Mouse (Mus musculus): ENCODE measurements around the gene Smpdl3b. TPM values are rescaled to one million over a fixed set of nuclear protein-coding genes. Genes with fewer than 3 reads are reported as not detected.
"Not testable (repeated sequence)": the region's sequence is repeated elsewhere in the genome, so short reads cannot be mapped to it uniquely, and the experiment has no call there.

Smpdl3b gene
- total RNA-seq, 1 experiment from 2014 or later, result 0.74 TPM

DNA sequence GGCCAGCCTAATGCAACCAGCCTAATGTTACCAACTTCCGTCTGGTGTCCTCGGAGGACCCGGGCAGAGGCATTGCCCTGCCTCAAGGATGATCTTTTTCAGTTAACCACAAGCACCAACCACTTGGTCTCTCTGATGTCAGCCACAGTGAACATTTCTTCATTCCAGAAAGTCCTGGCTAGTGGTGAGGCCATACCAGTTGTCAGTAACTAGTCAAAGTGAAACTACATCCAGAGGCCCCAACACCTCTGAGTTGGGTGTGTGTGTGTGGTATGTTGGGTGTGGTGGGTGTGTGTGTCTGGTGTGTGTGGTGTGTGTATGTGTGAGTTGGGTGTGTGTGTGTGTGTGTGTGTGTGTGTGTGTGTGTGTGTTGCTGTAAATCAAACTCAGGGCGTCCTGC is 8.3 kb downstream of the Smpdl3b start:
- peak; percentile 13 to 27; a peak in 1 of 4 replicates for ATAC-seq (replicated peaks in 1 of 2; ENCODE audit: insufficient read depth in 1 of 2, low FRiP score in 2 of 2, low TSS enrichment in 1 of 2, low read depth in 1 of 2, poor library complexity in 2 of 2, severe bottlenecking in 2 of 2)

DNA sequence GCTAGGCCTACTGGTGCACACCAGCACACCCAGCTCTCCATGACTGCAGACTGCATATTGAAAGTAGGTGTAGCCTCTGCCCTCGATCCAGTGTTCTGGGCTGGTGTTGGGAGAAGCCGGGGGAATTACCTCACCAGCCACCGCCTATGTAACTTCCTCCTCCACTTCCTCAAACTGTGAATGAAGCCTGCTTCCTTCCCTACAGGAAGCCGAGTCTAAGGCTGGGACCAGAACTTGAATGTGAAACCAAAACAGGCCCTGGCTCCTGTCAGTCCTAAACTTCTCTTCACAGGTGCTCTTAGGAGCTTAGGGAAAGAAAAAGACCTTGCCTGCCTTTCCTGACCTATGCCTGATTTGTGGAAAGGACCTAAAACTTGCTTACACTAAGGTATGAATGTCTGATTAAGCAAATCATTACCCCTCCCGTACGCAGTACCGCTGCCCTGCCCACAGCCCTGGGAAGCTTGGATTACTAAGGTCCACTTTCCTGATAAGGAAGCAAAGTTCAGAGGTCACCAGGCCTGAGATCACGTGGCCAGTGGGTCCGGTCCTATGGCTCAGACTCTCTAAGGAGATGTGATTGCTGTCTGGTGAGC is 9.3 kb downstream of the Smpdl3b start:
- peak; percentile 93 to 98 for ATAC-seq (replicated peaks in 1 of 2; ENCODE audit: insufficient read depth in 1 of 2, low FRiP score in 2 of 2, low TSS enrichment in 1 of 2, low read depth in 1 of 2, poor library complexity in 2 of 2, severe bottlenecking in 2 of 2)

DNA sequence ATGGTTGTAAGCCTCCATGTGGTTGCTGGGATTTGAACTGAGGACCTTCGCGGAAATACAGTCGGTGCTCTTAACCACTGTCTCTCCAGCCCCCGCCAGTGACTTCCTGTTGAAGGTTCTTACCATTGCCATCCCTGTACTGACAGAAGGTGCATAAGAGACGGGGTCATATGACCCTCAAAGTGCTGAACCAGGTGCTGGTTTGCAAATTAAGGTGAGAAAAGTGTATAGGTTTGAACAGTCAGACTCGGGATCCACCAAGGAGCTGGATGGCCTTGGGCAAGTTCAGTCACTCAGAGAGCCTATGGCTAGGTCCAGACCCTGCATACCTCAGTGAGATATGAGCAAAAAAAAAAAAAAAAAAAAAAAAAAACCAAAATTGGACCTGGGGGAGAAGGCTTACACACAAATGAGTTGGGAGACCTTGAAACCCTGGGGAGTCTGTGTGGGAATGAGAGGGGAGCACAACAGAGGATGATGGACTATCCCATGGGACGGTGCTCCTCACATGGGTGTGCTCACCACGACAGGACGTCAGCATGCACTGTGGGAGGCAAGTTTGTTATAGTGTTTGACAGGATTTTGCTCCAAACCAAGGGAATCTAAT is 10.0 kb downstream of the Smpdl3b start:
- ATAC-seq (replicated peaks in 1 of 2; ENCODE audit: insufficient read depth in 1 of 2, low FRiP score in 2 of 2, low TSS enrichment in 1 of 2, low read depth in 1 of 2, poor library complexity in 2 of 2, severe bottlenecking in 2 of 2), result no peak

DNA sequence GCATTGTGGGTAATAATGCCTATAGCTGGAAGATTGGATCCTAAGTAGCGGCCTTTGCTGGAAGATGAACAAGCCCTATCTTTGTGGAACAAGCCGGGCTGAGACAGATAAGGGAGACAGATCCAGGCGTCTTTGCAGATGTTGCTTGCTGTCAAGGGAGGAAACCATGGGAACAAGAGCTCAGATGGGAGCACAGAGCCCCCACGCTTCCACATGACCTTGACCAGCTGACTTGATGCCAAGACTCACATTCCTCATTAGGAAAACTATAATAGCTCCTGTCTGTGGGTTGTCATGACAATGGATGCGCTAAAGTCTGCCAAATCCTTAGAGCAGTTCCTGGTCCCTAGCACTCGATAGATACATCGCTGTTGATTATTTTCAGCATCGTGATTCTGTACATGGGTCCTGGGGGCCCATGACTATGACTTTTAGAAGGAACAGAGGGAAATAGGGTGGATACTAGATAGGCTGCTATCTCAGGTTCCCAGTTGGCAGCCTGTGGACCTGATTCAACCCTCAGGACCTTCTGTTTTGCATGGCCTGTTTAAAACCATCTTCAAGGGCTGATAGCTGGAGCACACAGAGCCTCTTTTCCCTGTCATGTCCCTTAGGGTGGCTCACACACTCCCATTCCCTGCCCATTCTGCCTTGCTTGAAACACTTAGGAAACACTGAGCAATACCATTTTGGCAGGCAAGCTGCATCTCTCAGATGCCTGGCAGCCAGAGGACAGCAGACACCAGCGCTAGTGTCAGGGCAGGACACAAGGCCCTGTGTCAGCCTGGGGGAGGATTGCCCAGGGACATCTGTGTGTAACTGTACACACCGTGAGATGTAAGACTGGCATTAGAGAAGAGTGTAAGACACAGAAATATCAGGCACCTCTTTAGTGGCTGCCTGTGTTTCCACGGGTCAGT is 12.8 kb downstream of the Smpdl3b start:
- ATAC-seq (replicated peaks in 1 of 2; ENCODE audit: insufficient read depth in 1 of 2, low FRiP score in 2 of 2, low TSS enrichment in 1 of 2, low read depth in 1 of 2, poor library complexity in 2 of 2, severe bottlenecking in 2 of 2), result no peak

DNA sequence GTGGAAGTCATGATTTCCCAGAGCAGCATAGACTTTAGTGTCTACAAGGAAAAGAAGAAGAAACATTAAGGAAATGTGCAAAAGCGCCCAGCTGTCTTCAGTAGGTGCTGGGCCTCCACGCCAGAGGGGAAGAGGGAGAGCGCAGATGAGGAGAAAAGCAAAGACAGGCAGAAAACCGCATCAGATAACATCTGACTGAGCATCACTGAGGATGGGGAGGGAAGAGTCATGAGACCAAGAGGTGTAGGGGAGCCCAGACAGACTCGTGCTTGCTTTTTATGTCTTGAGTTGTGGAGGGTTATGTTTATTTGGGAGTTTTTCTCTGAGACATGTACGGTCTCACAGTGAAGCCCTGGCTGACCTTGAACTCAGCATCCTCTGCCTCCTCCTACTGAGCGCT is 15.6 kb downstream of the Smpdl3b start:
- ATAC-seq (replicated peaks in 1 of 2; ENCODE audit: insufficient read depth in 1 of 2, low FRiP score in 2 of 2, low TSS enrichment in 1 of 2, low read depth in 1 of 2, poor library complexity in 2 of 2, severe bottlenecking in 2 of 2), result no peak

DNA sequence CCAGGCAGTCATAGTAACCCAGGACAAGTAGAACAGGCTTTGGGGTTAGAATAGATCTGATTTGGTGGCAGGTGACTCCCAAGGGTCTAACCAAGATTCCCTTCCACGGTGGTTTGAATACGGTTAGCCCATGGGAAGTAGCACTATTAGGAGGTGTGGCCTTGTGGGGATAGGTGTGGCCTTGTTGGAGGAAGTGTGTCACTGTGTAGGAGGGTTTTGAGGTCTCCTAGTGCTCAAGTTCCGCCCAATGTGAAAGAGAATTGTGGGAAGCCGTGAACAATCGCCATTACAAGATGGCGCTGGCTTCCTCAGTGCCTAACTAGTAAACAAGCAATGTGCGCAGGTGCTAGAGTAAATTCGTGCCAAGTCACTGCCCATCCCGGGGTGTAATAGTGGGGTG is 19.9 kb downstream of the Smpdl3b start:
- not testable (repeated sequence) for ATAC-seq (replicated peaks in 1 of 2; ENCODE audit: insufficient read depth in 1 of 2, low FRiP score in 2 of 2, low TSS enrichment in 1 of 2, low read depth in 1 of 2, poor library complexity in 2 of 2, severe bottlenecking in 2 of 2)

DNA sequence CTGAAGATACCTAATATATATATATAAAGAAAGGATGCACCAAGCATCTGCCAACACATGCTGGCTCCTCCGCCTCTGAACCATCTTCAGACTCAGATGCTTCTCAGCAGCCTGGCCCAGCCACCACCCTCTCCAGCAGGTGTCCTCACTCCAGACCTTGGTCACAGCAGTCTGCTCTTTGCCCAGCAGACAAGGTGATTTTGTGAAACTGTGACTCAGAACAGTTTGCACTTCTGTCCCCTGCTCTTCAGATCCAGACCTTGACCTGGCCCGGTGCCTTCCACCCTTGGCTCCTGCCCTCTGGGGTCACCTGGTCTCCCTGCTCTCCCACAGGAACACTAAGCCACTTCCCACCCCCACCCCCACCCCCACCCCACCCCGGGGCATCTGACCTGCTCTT is 21.2 kb downstream of the Smpdl3b start:
- ATAC-seq (replicated peaks in 1 of 2; ENCODE audit: insufficient read depth in 1 of 2, low FRiP score in 2 of 2, low TSS enrichment in 1 of 2, low read depth in 1 of 2, poor library complexity in 2 of 2, severe bottlenecking in 2 of 2), result no peak

DNA sequence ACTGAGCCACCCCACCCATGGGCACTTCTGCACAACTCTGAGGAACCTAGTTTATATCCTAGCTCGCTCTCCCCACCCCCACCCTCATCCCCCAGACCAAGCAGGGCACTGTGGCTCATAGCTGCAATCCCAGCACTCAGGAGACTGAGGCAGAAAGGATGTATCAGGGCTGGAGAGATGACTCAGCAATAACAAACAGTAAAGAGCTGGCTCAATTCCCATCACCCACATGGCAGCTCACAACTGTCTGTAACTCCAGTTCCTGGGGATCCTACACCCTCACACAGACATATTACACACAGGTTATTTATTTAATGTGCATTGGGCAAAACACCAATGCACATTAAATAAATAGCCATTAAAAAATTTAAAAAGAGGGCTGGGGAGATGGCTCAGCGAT is 21.7 kb downstream of the Smpdl3b start:
- ATAC-seq (replicated peaks in 1 of 2; ENCODE audit: insufficient read depth in 1 of 2, low FRiP score in 2 of 2, low TSS enrichment in 1 of 2, low read depth in 1 of 2, poor library complexity in 2 of 2, severe bottlenecking in 2 of 2), result no peak

DNA sequence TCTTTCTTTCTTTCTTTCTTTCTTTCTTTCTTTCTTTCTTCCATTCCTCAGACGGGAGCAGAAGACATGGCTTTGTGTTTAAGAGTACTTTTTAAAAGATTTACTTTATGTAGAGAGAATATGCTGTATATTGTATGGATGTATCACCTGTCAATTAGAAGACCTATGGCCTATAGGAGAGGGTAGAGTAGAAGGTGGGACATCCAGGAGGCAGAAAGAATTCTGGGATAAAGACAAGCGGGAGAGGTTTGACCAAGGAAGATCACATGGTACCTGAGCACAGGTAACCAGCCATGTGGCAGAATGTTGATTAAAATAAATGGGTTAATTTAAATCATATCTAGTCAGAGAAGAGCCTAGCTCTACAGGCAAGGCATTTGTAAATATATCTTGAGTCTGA is 22.3 kb downstream of the Smpdl3b start:
- no peak for ATAC-seq (replicated peaks in 1 of 2; ENCODE audit: insufficient read depth in 1 of 2, low FRiP score in 2 of 2, low TSS enrichment in 1 of 2, low read depth in 1 of 2, poor library complexity in 2 of 2, severe bottlenecking in 2 of 2)

DNA sequence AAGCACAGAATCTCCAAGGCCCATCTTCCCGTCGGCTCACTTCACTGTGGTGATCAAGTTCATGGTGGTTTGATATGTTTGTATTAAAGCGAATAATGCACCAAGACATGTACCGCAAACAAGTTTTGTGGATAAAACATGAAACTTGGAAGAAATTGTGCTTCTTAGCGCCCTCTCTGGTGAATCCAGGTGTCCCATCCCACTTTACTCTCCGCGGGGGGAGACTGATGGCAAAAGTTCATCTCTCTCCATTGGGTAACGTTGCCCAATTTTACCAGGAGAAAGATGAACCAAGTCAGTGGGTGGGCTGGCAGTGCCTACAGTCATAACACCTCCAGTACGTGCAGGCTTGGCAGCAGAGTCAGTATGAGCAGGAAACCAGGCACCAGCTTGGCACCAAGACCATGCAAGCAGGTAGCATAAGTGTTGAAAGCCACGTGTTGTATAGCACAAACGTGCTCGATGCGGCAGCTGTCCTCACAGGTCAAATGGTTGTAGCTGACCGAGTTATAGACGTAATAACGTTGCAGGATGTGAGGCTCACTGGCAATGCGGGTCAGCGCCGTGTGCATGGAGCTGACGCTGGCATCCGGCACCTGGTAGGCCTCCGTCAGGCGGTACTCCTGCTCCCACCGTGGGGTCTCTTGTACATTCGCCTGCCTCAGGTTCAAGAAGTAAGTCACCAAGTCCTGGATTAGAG is 23.8 kb downstream of the Smpdl3b start:
- ATAC-seq (replicated peaks in 1 of 2; ENCODE audit: insufficient read depth in 1 of 2, low FRiP score in 2 of 2, low TSS enrichment in 1 of 2, low read depth in 1 of 2, poor library complexity in 2 of 2, severe bottlenecking in 2 of 2), result no peak

DNA sequence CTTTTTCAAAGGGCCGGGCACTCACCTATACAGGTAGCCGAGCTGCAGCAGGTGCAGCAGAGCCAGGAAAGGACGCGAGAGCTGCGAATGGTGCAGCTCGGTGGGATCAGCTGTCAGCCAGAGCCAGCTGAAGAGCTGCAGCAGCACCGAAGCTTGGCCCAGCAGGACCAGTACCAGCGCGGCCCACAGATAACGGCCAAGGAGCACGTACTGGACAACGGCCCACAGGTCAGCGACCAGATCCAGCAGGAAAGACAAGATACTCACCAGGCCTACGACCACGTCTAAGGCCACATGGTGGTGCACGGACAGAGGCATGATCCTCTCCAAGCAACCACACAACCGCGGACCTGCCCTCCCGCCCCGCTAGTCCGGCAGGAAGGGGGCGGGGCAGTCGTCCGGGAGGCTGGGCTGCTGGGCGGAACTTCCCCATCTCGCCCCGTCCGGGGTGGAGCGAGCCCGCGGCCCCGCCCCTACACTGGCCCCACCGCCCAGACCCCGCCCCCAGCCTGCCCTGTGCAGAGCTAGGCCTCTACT is 24.8 kb downstream of the Smpdl3b start, which contains the start of gene Xkr8:
Gene Xkr8 (minus strand): TSS at position 399 of the 537 bp plus-strand sequence.
- ATAC-seq (replicated peaks in 1 of 2; ENCODE audit: insufficient read depth in 1 of 2, low FRiP score in 2 of 2, low TSS enrichment in 1 of 2, low read depth in 1 of 2, poor library complexity in 2 of 2, severe bottlenecking in 2 of 2), result peak; percentile 90 to 92

DNA sequence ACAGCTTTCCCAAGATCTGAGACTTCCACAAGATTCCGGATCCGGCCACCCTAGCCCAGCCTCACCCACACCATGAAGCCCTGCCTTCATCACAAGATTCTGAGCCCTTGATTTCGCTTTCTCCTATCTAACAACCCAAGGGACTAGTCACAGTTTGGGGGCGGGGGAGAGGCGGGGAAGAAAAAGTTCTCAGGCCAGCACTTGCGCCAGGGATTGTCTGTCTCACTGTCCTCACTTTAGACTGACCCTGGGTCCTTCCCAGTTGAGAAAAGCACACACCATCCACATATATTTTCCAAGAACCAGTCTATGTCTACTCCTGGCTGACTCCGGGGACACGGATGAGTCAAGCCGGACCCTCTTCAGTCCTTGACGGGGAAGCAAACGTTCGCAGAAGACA is 25.4 kb downstream of the Smpdl3b start:
- ATAC-seq (replicated peaks in 1 of 2; ENCODE audit: insufficient read depth in 1 of 2, low FRiP score in 2 of 2, low TSS enrichment in 1 of 2, low read depth in 1 of 2, poor library complexity in 2 of 2, severe bottlenecking in 2 of 2), result no peak

DNA sequence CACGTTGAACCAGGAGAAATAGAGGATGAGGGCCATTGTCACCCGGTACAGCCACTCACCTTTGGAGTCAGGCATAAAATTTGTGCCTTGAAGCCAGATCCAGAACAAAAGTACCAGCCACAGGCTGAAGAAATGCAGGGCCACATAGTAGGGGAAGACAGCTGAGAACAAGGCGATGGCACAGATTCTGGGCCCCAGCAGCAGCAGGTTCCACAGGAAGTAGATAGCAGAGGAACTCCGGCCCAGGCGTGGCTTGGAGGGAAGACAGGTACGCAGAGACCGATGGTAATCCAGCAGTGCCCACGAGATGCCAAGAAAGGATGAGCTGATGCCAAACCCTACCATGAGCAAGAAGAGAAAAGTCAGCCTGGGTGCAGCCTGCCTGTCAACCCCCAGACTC is 28.8 kb downstream of the Smpdl3b start:
- no peak for ATAC-seq (replicated peaks in 1 of 2; ENCODE audit: insufficient read depth in 1 of 2, low FRiP score in 2 of 2, low TSS enrichment in 1 of 2, low read depth in 1 of 2, poor library complexity in 2 of 2, severe bottlenecking in 2 of 2)

DNA sequence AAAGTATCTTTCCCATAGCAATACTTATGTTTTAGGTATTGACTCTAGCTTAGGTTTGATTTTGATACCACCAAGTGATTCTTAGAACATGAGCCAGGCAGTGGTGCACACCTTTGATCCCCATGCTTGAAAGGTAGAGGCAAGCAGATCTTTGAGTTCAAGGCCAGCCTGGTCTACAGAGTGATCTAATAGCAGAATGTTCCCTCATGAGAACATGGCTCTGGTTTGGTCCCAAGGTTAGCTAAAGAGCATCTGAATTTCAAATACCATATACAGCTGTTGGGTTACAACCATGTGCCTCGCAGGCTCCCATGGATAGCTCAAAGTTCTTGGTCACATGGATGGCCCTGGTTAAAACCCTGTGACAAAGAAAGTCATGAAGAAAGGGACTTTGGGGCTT is 38.8 kb downstream of the Smpdl3b start:
- ATAC-seq (replicated peaks in 1 of 2; ENCODE audit: insufficient read depth in 1 of 2, low FRiP score in 2 of 2, low TSS enrichment in 1 of 2, low read depth in 1 of 2, poor library complexity in 2 of 2, severe bottlenecking in 2 of 2), result no peak

DNA sequence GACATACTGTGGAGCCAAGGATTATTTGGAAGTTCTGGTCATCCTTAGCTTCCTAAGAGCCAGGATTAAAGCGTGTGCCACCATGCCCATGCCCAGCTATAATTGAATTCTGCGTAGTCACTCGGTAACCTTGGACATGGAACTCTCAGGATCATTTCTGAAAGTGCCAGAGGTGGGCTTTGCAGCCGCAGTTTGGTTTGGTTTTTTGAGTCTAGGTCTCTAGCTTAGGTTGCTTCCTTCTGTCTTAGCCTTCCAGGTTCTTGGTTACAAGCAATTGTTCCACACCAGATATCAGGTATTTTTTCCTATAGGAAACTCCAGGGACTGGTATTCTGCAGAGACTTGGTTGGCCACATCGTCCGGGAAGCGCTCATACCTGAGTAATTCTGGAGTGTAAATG is 43.9 kb downstream of the Smpdl3b start:
- no peak for ATAC-seq (replicated peaks in 1 of 2; ENCODE audit: insufficient read depth in 1 of 2, low FRiP score in 2 of 2, low TSS enrichment in 1 of 2, low read depth in 1 of 2, poor library complexity in 2 of 2, severe bottlenecking in 2 of 2)

DNA sequence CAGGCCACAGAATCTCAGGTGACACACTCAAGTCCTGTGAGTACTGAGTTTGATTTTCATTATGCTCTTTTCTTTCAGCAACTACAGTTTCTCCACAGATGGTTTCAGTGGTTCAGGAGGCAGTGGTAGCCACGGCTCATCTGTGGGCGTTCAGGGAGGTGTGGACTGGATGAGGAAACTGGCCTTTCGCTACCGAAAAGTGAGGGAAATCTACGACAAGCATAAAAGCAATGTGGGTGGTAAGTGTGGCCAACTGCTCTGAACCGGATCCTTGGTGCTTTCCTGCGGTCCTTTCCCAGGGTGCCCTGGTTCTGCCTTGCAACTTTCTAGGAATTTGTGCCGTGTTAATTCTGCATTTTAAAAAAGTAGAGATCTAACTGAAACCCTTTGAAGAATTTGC is 50.2 kb downstream of the Smpdl3b start:
- no peak for ATAC-seq (replicated peaks in 1 of 2; ENCODE audit: insufficient read depth in 1 of 2, low FRiP score in 2 of 2, low TSS enrichment in 1 of 2, low read depth in 1 of 2, poor library complexity in 2 of 2, severe bottlenecking in 2 of 2)

DNA sequence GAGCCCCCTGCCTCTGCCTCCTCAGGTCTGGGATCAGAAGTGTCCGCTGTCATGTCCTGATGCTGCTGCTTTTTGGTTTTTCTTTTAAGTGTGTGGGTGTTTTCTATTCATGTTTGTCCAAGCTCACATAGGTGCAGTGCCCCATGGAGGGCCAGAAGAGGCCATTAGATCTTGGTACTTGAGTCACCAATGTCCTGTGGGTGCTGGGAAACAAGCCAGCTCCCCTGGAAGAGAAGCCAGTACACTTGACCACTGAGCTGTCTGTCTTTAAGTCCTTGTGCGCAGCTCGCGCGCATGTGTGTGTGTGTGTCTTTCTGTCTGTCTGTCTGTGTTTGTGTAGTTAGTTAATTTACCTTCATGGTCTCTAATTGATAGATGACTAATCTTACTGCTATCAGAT is 55.0 kb downstream of the Smpdl3b start:
- no peak for ATAC-seq (replicated peaks in 1 of 2; ENCODE audit: insufficient read depth in 1 of 2, low FRiP score in 2 of 2, low TSS enrichment in 1 of 2, low read depth in 1 of 2, poor library complexity in 2 of 2, severe bottlenecking in 2 of 2)

DNA sequence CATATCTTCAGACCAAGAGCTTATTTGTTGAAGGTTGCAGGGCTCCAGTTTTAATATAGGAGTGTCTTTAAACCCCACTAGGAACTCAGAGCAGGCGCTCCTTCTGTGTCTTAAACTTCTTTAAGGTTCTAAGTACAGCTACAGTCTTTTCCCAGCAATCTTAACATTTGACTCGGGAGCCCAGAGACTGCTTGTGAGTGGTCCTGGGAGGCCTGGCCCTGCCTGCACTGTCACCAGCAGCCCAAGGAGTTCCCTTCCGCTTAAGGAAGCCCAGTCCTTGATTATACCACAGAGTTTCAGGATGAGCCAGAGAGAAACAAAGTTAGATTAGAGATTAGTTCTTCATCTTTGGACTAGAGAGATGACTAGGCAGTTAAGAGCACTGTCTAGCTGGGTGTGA is 63.7 kb downstream of the Smpdl3b start:
- ATAC-seq (replicated peaks in 1 of 2; ENCODE audit: insufficient read depth in 1 of 2, low FRiP score in 2 of 2, low TSS enrichment in 1 of 2, low read depth in 1 of 2, poor library complexity in 2 of 2, severe bottlenecking in 2 of 2), result no peak

Measured in hematopoietic stem cell, adult 5-6 weeks (primary cell).